Mouse (Mus musculus): Measurements from ENCODE around the gene Sirt7. TPM values are rescaled to one million over a fixed set of nuclear protein-coding genes. Genes with fewer than 3 reads are reported as not detected.

The Sirt7 gene
- polyA plus RNA-seq, 1 experiment from 2014 or later, result 73.1 TPM

GRCm38 (mm10) chr11:120641869-120642268 is 16.8 kb upstream of the Sirt7 start:
- Histone ChIP-seq H3K4me2 (replicated peaks; ENCODE audit: low read depth) (no peak overlapping the region), H3K27ac (ENCODE audit: low read depth, low read length) (no peak overlapping the region), H3K27me3 (replicated peaks; ENCODE audit: control insufficient read depth, insufficient read depth, low read length) (no peaks in the 10 kb centered on the region), H3K4me1 (replicated peaks; ENCODE audit: control insufficient read depth, insufficient read depth, low read length) (peaks cover 6% of the 10 kb centered on the region), H3K36me3 (ENCODE audit: control insufficient read depth, insufficient read depth) (no peaks in the 10 kb centered on the region; the same call in 1 of the 2 replicates), H3K9me3 (ENCODE audit: control insufficient read depth) (no peaks in the 10 kb centered on the region), H3K9ac (ENCODE audit: low read depth, low read length) (no peak overlapping the region), H3K4me3 (ENCODE audit: low read depth, low read length) (no peak overlapping the region)
- WGBS, result 87% methylated on average over 8 of the region's 8 CpGs
- no peak for ATAC-seq
- no peak for TF ChIP-seq CTCF (IDR thresholded peaks at IDR 0.05; ENCODE audit: low read depth)

GRCm38 (mm10) chr11:120641255-120641654 is 16.2 kb upstream of the Sirt7 start:
- 72% methylated on average over 9 of the region's 9 CpGs for WGBS
- no peak overlapping the region for H3K9ac ChIP-seq (ENCODE audit: low read depth, low read length)
- no peak overlapping the region for H3K4me3 ChIP-seq (ENCODE audit: low read depth, low read length)
- no peak overlapping the region for H3K27ac ChIP-seq (ENCODE audit: low read depth, low read length)
- no peaks in the 10 kb centered on the region; the same call in 1 of the 2 replicates for H3K36me3 ChIP-seq (ENCODE audit: control insufficient read depth, insufficient read depth)
- no peaks in the 10 kb centered on the region for H3K27me3 ChIP-seq (replicated peaks; ENCODE audit: control insufficient read depth, insufficient read depth, low read length)
- ATAC-seq, result no peak
- H3K4me2 ChIP-seq (replicated peaks; ENCODE audit: low read depth), result no peak overlapping the region
- TF ChIP-seq CTCF (IDR thresholded peaks at IDR 0.05; ENCODE audit: low read depth), result no peak
- H3K4me1 ChIP-seq (replicated peaks; ENCODE audit: control insufficient read depth, insufficient read depth, low read length), result peaks cover 6% of the 10 kb centered on the region
- H3K9me3 ChIP-seq (ENCODE audit: control insufficient read depth), result no peaks in the 10 kb centered on the region

- no peak for TF ChIP-seq CTCF (IDR thresholded peaks at IDR 0.05; ENCODE audit: low read depth)
- H3K36me3 ChIP-seq (ENCODE audit: control insufficient read depth, insufficient read depth), result no peaks in the 10 kb centered on the region
- WGBS, result 89% methylated on average over 5 of the region's 5 CpGs
These were observed 9.8 kb upstream of the Sirt7 start for GRCm38 (mm10) chr11:120634810-120635209.

GRCm38 (mm10) chr11:120633520-120634343 is 8.7 kb upstream of the Sirt7 start, which contains the start of gene Mafg:
Gene Mafg (minus strand): TSS chr11:120633600.
- peak within 1 kb of the TSS; percentile 63 for H3K4me3 ChIP-seq (ENCODE audit: low read depth, low read length)
- WGBS, result 10% methylated on average over 57 of the region's 58 CpGs
- ATAC-seq, result peak; percentile 80
- peaks cover 6% of the 10 kb centered on the region for H3K36me3 ChIP-seq (ENCODE audit: control insufficient read depth, insufficient read depth)
- peak within 1 kb of the TSS; percentile 80 for H3K9ac ChIP-seq (ENCODE audit: low read depth, low read length)
- no peaks in the 10 kb centered on the region for H3K27me3 ChIP-seq (replicated peaks; ENCODE audit: control insufficient read depth, insufficient read depth, low read length)
- no peaks in the 10 kb centered on the region for H3K9me3 ChIP-seq (ENCODE audit: control insufficient read depth)
- peak within 1 kb of the TSS; percentile 88 for H3K4me2 ChIP-seq (replicated peaks; ENCODE audit: low read depth)
- H3K27ac ChIP-seq (ENCODE audit: low read depth, low read length), result peak within 1 kb of the TSS; percentile 91
- no peak for TF ChIP-seq CTCF (IDR thresholded peaks at IDR 0.05; ENCODE audit: low read depth)
- H3K4me1 ChIP-seq (replicated peaks; ENCODE audit: control insufficient read depth, insufficient read depth, low read length), result peaks cover 9% of the 10 kb centered on the region

More at GRCm38 (mm10) chr11:120634810-120635209, 9.8 kb upstream of the Sirt7 start:
- Histone ChIP-seq H3K4me1 (replicated peaks; ENCODE audit: control insufficient read depth, insufficient read depth, low read length) (peaks cover 7% of the 10 kb centered on the region; the same call in 1 of the 2 replicates), H3K27me3 (replicated peaks; ENCODE audit: control insufficient read depth, insufficient read depth, low read length) (no peaks in the 10 kb centered on the region), H3K4me3 (ENCODE audit: low read depth, low read length) (no peak overlapping the region), H3K9ac (ENCODE audit: low read depth, low read length) (no peak overlapping the region), H3K27ac (ENCODE audit: low read depth, low read length) (no peak overlapping the region), H3K9me3 (ENCODE audit: control insufficient read depth) (no peaks in the 10 kb centered on the region), H3K4me2 (replicated peaks; ENCODE audit: low read depth) (no peak overlapping the region)
- no peak for ATAC-seq

- peaks cover 9% of the 10 kb centered on the region for H3K36me3 ChIP-seq (ENCODE audit: control insufficient read depth, insufficient read depth)
- WGBS, result under 1% methylated on average over 97 of the region's 116 CpGs
- H3K9ac ChIP-seq (ENCODE audit: low read depth, low read length), result peak overlapping the region; percentile 80
- peak overlapping the region; percentile 91 for H3K27ac ChIP-seq (ENCODE audit: low read depth, low read length)
- no peaks in the 10 kb centered on the region for H3K27me3 ChIP-seq (replicated peaks; ENCODE audit: control insufficient read depth, insufficient read depth, low read length)
- H3K4me2 ChIP-seq (replicated peaks; ENCODE audit: low read depth), result peak overlapping the region; percentile 88
- H3K4me1 ChIP-seq (replicated peaks; ENCODE audit: control insufficient read depth, insufficient read depth, low read length), result peaks cover 9% of the 10 kb centered on the region
- no peaks in the 10 kb centered on the region for H3K9me3 ChIP-seq (ENCODE audit: control insufficient read depth)
- peak overlapping the region; percentile 63 for H3K4me3 ChIP-seq (ENCODE audit: low read depth, low read length)
- peak; percentile 72 for ATAC-seq
- TF ChIP-seq CTCF (IDR thresholded peaks at IDR 0.05; ENCODE audit: low read depth), result no peak
These were observed 7.8 kb upstream of the Sirt7 start for GRCm38 (mm10) chr11:120632559-120633519.

Data from intestine, postnatal 0 days (tissue).